Mouse (Mus musculus) bone marrow, adult 2 months (tissue): Measurements from ENCODE around the gene Sf3b4.

Experiments used
- CTCF ChIP-seq: fragments of 200-500 bp; IDR thresholded peaks from 2 replicates; pipeline ENCODE4 v1.5.1; 2011; ENCODE audit warnings: low read length, control low read depth; ENCODE audit not compliant: control insufficient read depth, insufficient read depth
- POLR2A ChIP-seq: fragments of 200-500 bp; IDR thresholded peaks from 2 replicates; pipeline ENCODE4 v1.6.1; 2011; ENCODE audit warnings: low read depth, mild to moderate bottlenecking, control low read depth, low read length, borderline replicate concordance; ENCODE audit not compliant: control insufficient read depth

DNA sequence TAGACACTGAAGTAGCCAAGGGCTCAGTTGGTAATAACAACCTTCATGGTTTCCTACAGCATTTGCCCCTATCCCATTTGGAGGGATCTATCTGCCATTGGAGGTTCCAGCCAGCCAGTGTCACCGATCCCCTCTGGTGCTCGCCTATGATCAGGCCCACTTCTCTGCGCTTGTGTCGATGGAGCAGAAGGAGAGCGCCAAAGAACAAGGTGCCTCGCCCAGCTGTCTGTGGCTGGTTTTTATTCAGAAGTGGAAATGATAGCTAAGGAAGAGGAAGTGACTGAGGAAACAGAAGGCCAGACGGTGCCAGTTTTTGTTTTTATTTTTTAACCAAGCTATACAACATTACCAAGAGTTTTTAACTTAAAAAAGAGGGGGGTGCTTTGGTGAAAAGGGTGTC lies 20.3 kb upstream of the Sf3b4 start:
- TF ChIP-seq CTCF (no peak), POLR2A (no peak)
